Mouse (Mus musculus) hindbrain, embryonic 10.5 days (tissue): ENCODE measurements at regions not wholly inside any gene's neighbourhood (a gene's known extent, or its start where the extent isn't known, plus 50 kb on each side); places are given as distances from the start of the nearest gene placed in this dataset.

Experiments
- DNase-seq: peaks from one replicate; pipeline ENCODE4 v3.0.0-alpha.2; 2017; ENCODE audit warnings: low spot score
- H3K27ac ChIP-seq: fragments of 300-500 bp; sonication (generic); 2 replicates; pipeline ENCODE4 v1.5.1; 2016; ENCODE audit warnings: mild to moderate bottlenecking, moderate library complexity
- H3K27me3 ChIP-seq: fragments of 300-500 bp; sonication (generic); 2 replicates; pipeline ENCODE4 v1.6.1; 2016; ENCODE audit warnings: mild to moderate bottlenecking; ENCODE audit not compliant: poor library complexity, insufficient read depth, severe bottlenecking
- H3K36me3 ChIP-seq: fragments of 300-500 bp; sonication (generic); 2 replicates; pipeline ENCODE4 v1.6.1; 2016; ENCODE audit warnings: mild to moderate bottlenecking, moderate library complexity
- H3K4me1 ChIP-seq: fragments of 300-500 bp; sonication (generic); replicated peaks from 2 replicates; pipeline ENCODE4 v1.6.1; 2016; ENCODE audit warnings: mild to moderate bottlenecking
- H3K4me3 ChIP-seq: fragments of 300-500 bp; sonication (generic); 2 replicates; pipeline ENCODE4 v1.5.1; 2016; ENCODE audit warnings: mild to moderate bottlenecking, moderate library complexity
- H3K9me3 ChIP-seq: fragments of 300-500 bp; sonication (generic); 2 replicates; pipeline ENCODE4 v1.6.1; 2016; ENCODE audit warnings: mild to moderate bottlenecking, moderate library complexity
- WGBS: fragments of 180-500 bp; shearing (Covaris S2); methylation state at CpG from one replicate; pipeline ENCODE4 v1.1.7; 2016; 5-methylcytosine and 5-hydroxymethylcytosine counted together

DNA sequence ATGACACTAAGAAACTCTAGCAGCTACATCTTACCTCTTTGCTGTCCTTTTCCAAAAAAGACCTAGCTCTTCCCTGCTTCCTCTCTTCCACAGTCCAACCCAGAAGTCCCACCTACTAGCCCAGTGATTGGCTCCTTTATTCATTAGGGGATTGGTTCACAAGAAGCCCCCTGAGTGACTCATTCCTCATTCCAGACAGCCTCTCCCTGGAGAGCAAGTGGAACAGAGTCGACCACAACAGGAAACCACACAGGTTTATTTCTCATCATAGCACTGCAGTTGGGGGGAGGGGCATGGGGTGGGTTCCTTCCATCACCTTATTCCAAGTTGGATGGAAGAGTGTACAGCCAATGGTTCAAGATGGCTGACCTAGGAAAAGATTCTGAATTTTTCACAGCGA, 473.3 kb downstream of the Tmem114 start:
- WGBS, result 79% methylated on average over 2 of the region's 2 CpGs
- Histone ChIP-seq H3K9me3 (no peaks in the 10 kb centered on the region), H3K36me3 (no peaks in the 10 kb centered on the region), H3K27ac (no peak overlapping the region), H3K4me1 (no peaks in the 10 kb centered on the region), H3K27me3 (no peaks in the 10 kb centered on the region), H3K4me3 (no peak overlapping the region)
- no peak for DNase-seq

GRCm38 (mm10) chr16:7942333-7942732, 482.6 kb downstream of the Tmem114 start:
- Histone ChIP-seq H3K27me3 (peaks cover 4% of the 10 kb centered on the region; the same call in 1 of the 2 replicates), H3K9me3 (no peaks in the 10 kb centered on the region), H3K4me1 (0 out of 2 replicates have a peak, but pooled peaks cover under 1% of the 10 kb centered on the region), H3K27ac (no peak overlapping the region), H3K4me3 (no peak overlapping the region), H3K36me3 (no peaks in the 10 kb centered on the region)
- 80% methylated on average over 2 of the region's 2 CpGs for WGBS
- DNase-seq, result no peak

GRCm38 (mm10) chr16:7937167-7937566, 487.8 kb downstream of the Tmem114 start:
- Histone ChIP-seq H3K27me3 (peaks cover 4% of the 10 kb centered on the region; the same call in 1 of the 2 replicates), H3K9me3 (no peaks in the 10 kb centered on the region), H3K4me3 (no peak overlapping the region), H3K4me1 (peaks cover 6% of the 10 kb centered on the region; the same call in 1 of the 2 replicates), H3K27ac (no peak overlapping the region), H3K36me3 (no peaks in the 10 kb centered on the region)
- WGBS, result 59% methylated on average over 5 of the region's 5 CpGs
- DNase-seq, result peak; percentile 37

GRCm38 (mm10) chr16:7932322-7932721, 492.6 kb downstream of the Tmem114 start:
- Histone ChIP-seq H3K36me3 (no peaks in the 10 kb centered on the region), H3K4me1 (peaks cover 5% of the 10 kb centered on the region; the same call in 1 of the 2 replicates), H3K27ac (no peak overlapping the region), H3K27me3 (no peaks in the 10 kb centered on the region), H3K4me3 (no peak overlapping the region), H3K9me3 (no peaks in the 10 kb centered on the region)
- no peak for DNase-seq
- WGBS, result 61% methylated on average over 4 of the region's 4 CpGs

DNA sequence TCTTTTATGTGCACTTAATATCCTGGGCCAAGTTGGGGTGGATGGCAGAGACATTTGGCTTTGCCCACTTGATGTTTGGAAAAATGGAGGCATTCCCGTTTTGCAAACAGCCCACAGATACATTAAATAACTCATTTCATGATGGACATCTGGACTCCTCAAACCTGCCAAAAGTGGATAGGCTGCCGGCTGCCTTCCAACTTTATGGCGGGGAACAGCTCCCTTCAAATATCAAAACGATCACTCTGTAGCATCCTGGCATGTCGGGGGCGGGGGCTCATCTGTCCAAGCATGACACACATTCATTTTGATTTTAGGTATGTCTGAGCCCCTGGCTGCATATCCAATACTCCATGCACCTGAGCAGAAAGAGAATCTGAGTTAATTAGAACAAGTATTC, 493.3 kb downstream of the Tmem114 start:
- 90% methylated on average over 6 of the region's 6 CpGs for WGBS
- DNase-seq, result no peak
- H3K4me1 ChIP-seq, result no peaks in the 10 kb centered on the region; the same call in 1 of the 2 replicates
- H3K36me3 ChIP-seq, result no peaks in the 10 kb centered on the region
- no peaks in the 10 kb centered on the region for H3K27me3 ChIP-seq
- H3K9me3 ChIP-seq, result no peaks in the 10 kb centered on the region
- no peak overlapping the region for H3K4me3 ChIP-seq
- H3K27ac ChIP-seq, result no peak overlapping the region

DNA sequence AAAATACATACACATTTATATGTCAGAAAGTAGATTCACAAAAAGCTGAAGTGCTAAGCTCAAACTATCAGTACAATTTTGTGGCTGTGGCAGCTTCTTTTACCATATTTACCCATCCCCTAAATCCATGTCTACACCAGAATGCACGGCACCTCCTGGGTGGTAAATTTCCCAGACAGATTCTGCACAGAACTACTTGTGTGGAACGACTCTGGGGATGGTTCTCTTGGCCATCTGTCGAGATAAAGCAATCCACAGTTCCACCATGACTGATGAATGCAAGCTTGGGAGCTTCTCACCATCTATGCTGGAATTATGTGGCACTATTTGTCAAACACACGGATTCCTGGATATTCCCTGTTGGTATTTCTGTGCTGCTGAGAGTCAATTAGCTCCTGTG, 495.8 kb downstream of the Tmem114 start:
- Histone ChIP-seq H3K27ac (no peak overlapping the region), H3K9me3 (no peaks in the 10 kb centered on the region), H3K4me3 (no peak overlapping the region), H3K27me3 (no peaks in the 10 kb centered on the region), H3K36me3 (no peaks in the 10 kb centered on the region), H3K4me1 (no peaks in the 10 kb centered on the region)
- DNase-seq, result no peak
- WGBS, result 77% methylated on average over 4 of the region's 4 CpGs

DNA sequence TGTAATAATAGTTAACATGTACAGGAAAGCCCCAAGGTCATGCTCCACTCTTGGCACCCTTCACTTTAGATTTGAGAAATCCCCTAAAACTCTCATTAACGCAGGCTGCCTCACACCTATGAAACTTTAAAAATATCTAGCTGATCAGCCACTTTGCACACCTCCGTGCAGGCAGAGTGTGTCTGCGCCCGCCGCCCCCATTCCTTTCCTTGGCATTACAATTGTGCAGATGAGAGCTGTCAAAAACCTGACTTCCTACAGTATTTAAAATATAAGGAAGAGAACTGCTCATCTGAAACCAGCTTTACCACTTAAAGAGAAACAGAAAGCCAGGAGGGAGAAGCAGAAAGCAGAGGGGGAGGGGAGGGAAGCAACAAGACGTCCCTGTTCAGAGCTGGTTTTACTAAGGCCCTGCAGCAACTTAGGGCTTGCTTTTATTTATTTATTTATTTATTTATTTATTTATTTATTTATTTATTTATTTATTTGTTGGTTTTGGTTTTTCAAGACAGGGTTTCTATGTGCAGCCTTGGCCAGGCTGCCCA, 496.5 kb downstream of the Tmem114 start:
- H3K36me3 ChIP-seq, result no peaks in the 10 kb centered on the region
- WGBS, result 82% methylated on average over 6 of the region's 6 CpGs
- H3K9me3 ChIP-seq, result no peaks in the 10 kb centered on the region
- no peak overlapping the region for H3K27ac ChIP-seq
- no peaks in the 10 kb centered on the region for H3K27me3 ChIP-seq
- no peaks in the 10 kb centered on the region for H3K4me1 ChIP-seq
- no peak for DNase-seq
- H3K4me3 ChIP-seq, result no peak overlapping the region

DNA sequence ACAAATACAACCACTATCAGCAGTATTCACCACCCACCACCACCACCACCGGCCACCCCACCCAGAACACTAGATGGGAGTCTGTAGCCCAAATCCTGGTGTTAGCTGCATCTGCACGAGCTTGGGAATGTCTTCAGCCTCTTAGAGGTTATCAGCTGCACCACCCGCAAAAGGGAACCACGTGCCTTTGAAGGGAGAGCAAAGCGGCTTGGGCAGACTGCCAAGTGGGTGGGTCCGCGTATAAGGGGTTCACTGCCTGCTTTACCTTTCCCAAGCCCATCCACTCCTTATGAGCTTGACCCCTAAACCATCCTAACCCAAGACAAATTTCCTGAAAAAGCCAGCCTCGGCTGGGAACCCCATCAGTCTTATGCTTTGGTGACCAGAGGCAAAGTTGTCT, 497.2 kb downstream of the Tmem114 start:
- 79% methylated on average over 8 of the region's 8 CpGs for WGBS
- Histone ChIP-seq H3K9me3 (no peaks in the 10 kb centered on the region), H3K27me3 (no peaks in the 10 kb centered on the region), H3K27ac (no peak overlapping the region), H3K4me1 (no peaks in the 10 kb centered on the region), H3K4me3 (no peak overlapping the region), H3K36me3 (no peaks in the 10 kb centered on the region)
- DNase-seq, result no peak

GRCm38 (mm10) chr16:7895786-7896185, 529.1 kb downstream of the Tmem114 start:
- 85% methylated on average over 2 of the region's 2 CpGs for WGBS
- H3K27ac ChIP-seq, result no peak overlapping the region
- no peaks in the 10 kb centered on the region for H3K9me3 ChIP-seq
- DNase-seq, result no peak
- no peaks in the 10 kb centered on the region for H3K4me1 ChIP-seq
- H3K27me3 ChIP-seq, result no peaks in the 10 kb centered on the region
- H3K36me3 ChIP-seq, result no peaks in the 10 kb centered on the region
- no peak overlapping the region for H3K4me3 ChIP-seq

GRCm38 (mm10) chr16:7892799-7893198, 532.1 kb downstream of the Tmem114 start:
- Histone ChIP-seq H3K36me3 (no peaks in the 10 kb centered on the region), H3K9me3 (no peaks in the 10 kb centered on the region), H3K4me1 (no peaks in the 10 kb centered on the region), H3K27me3 (no peaks in the 10 kb centered on the region), H3K27ac (no peak overlapping the region), H3K4me3 (no peak overlapping the region)
- DNase-seq, result no peak
- WGBS, result 82% methylated on average over 5 of the region's 5 CpGs

DNA sequence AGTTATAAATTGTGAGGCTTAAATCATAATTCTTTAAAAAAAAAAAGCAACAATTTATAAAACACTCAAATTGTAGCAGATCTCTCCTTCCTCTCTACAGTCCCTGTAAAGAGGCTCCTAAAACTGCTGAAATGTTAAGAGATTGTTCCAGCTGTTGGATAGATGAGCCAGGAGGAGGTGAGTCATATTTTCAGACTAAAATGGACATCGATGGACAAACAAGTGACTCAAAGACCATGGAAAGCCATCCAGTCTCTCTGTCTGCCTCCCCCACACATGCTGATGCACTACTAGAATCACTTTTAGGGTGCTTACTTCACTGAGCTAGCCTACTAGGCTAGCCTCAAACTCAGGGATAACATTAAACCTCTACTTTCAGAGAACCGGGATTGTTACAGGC, 561.5 kb downstream of the Tmem114 start:
- no peak for DNase-seq
- WGBS, result 93% methylated on average over 2 of the region's 2 CpGs
- H3K27ac ChIP-seq, result no peak overlapping the region
- no peak overlapping the region for H3K4me3 ChIP-seq
- H3K4me1 ChIP-seq, result no peaks in the 10 kb centered on the region
- no peaks in the 10 kb centered on the region for H3K27me3 ChIP-seq
- H3K36me3 ChIP-seq, result no peaks in the 10 kb centered on the region
- no peaks in the 10 kb centered on the region for H3K9me3 ChIP-seq

DNA sequence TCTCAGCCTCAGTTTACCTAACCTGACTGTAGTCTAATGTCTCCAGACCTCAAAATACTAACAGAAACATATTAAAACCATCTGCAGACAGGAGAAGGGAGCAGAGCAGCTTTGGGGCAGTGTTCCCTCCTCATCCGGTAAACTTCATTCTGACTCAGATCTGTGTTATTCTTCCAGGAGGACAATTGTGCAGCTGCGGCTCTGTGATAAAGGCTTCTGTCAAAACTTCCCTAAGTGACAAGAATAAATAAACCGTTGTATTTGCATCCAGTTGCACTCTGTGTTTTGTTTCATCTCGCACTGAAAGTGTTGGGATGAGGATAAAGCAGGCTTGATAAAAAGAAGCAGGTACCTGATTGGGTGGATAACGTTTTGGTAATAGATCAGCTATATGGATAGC, 585.8 kb downstream of the Tmem114 start:
- no peaks in the 10 kb centered on the region for H3K27me3 ChIP-seq
- no peak for DNase-seq
- H3K9me3 ChIP-seq, result no peaks in the 10 kb centered on the region
- H3K4me3 ChIP-seq, result no peak overlapping the region
- WGBS, result 83% methylated on average over 5 of the region's 5 CpGs
- H3K36me3 ChIP-seq, result no peaks in the 10 kb centered on the region
- no peak overlapping the region for H3K27ac ChIP-seq
- H3K4me1 ChIP-seq, result no peaks in the 10 kb centered on the region

- H3K27me3 ChIP-seq, result no peaks in the 10 kb centered on the region
- peak; percentile 46 for DNase-seq
- peak overlapping the region; percentile 70 for H3K27ac ChIP-seq
- no peak overlapping the region for H3K4me3 ChIP-seq
- H3K4me1 ChIP-seq, result peaks cover 15% of the 10 kb centered on the region
- H3K36me3 ChIP-seq, result no peaks in the 10 kb centered on the region
- WGBS, result 24% methylated on average over 6 of the region's 6 CpGs
- no peaks in the 10 kb centered on the region for H3K9me3 ChIP-seq
These were observed 593.8 kb downstream of the Tmem114 start for GRCm38 (mm10) chr16:7831142-7831541.
